Mouse (Mus musculus): Measurements from ENCODE around the gene Pou3f3. TPM values are rescaled to one million over a fixed set of nuclear protein-coding genes. Genes with fewer than 3 reads are reported as not detected.

The Pou3f3 gene
- polyA plus RNA-seq, 1 experiment: 0.18 TPM

- peaks cover 7% of the 10 kb centered on the region for H3K27me3 ChIP-seq (ENCODE audit: control insufficient read depth, insufficient read depth, low read length, poor library complexity, severe bottlenecking)
- H3K36me3 ChIP-seq (ENCODE audit: control insufficient read depth, insufficient read depth, low read length, poor library complexity, severe bottlenecking): no peaks in the 10 kb centered on the region
- H3K9ac ChIP-seq (ENCODE audit: low read depth, poor library complexity, severe bottlenecking): no peak overlapping the region
- no peaks in the 10 kb centered on the region for H3K9me3 ChIP-seq (replicated peaks; ENCODE audit: control insufficient read depth, insufficient read depth, low read length, poor library complexity, severe bottlenecking)
- H3K4me3 ChIP-seq (ENCODE audit: low read depth, low read length): no peak overlapping the region
- TF ChIP-seq EP300 (IDR thresholded peaks at IDR 0.05; ENCODE audit: insufficient read depth, low read depth, low read length) (no peak), POLR2A (IDR thresholded peaks at IDR 0.05; ENCODE audit: insufficient read depth, low read length) (no peak), CTCF (IDR thresholded peaks at IDR 0.05; ENCODE audit: low read depth, low read length) (no peak)
- H3K27ac ChIP-seq (ENCODE audit: insufficient read depth, low read length): no peak overlapping the region
- H3K4me1 ChIP-seq (ENCODE audit: control insufficient read depth, insufficient read depth, low read length): no peaks in the 10 kb centered on the region
These were observed 9.6 kb downstream of the Pou3f3 start for GRCm38 (mm10) chr1:42704981-42705810.

GRCm38 (mm10) chr1:42705811-42706160, 10.2 kb downstream of the Pou3f3 start:
- no peak overlapping the region for H3K9ac ChIP-seq (ENCODE audit: low read depth, poor library complexity, severe bottlenecking)
- no peak overlapping the region for H3K27ac ChIP-seq (ENCODE audit: insufficient read depth, low read length)
- H3K36me3 ChIP-seq (ENCODE audit: control insufficient read depth, insufficient read depth, low read length, poor library complexity, severe bottlenecking): no peaks in the 10 kb centered on the region
- TF ChIP-seq CTCF (IDR thresholded peaks at IDR 0.05; ENCODE audit: low read depth, low read length) (no peak), POLR2A (IDR thresholded peaks at IDR 0.05; ENCODE audit: insufficient read depth, low read length) (no peak), EP300 (IDR thresholded peaks at IDR 0.05; ENCODE audit: insufficient read depth, low read depth, low read length) (no peak)
- H3K27me3 ChIP-seq (ENCODE audit: control insufficient read depth, insufficient read depth, low read length, poor library complexity, severe bottlenecking): peaks cover 7% of the 10 kb centered on the region
- no peaks in the 10 kb centered on the region for H3K9me3 ChIP-seq (replicated peaks; ENCODE audit: control insufficient read depth, insufficient read depth, low read length, poor library complexity, severe bottlenecking)
- H3K4me1 ChIP-seq (ENCODE audit: control insufficient read depth, insufficient read depth, low read length): no peaks in the 10 kb centered on the region
- no peak overlapping the region for H3K4me3 ChIP-seq (ENCODE audit: low read depth, low read length)

- H3K9ac ChIP-seq (ENCODE audit: low read depth, poor library complexity, severe bottlenecking): no peak overlapping the region
- H3K4me1 ChIP-seq (ENCODE audit: control insufficient read depth, insufficient read depth, low read length): no peaks in the 10 kb centered on the region
- no peak for TF ChIP-seq CTCF (IDR thresholded peaks at IDR 0.05; ENCODE audit: low read depth, low read length)
- TF ChIP-seq EP300 (IDR thresholded peaks at IDR 0.05; ENCODE audit: insufficient read depth, low read depth, low read length): no peak
- TF ChIP-seq POLR2A (IDR thresholded peaks at IDR 0.05; ENCODE audit: insufficient read depth, low read length): no peak
These were observed 11.6 kb downstream of the Pou3f3 start for GRCm38 (mm10) chr1:42707196-42707595.

GRCm38 (mm10) chr1:42707611-42708130, 12.1 kb downstream of the Pou3f3 start:
- Histone ChIP-seq H3K9ac (ENCODE audit: low read depth, poor library complexity, severe bottlenecking) (no peak overlapping the region), H3K27ac (ENCODE audit: insufficient read depth, low read length) (no peak overlapping the region), H3K36me3 (ENCODE audit: control insufficient read depth, insufficient read depth, low read length, poor library complexity, severe bottlenecking) (no peaks in the 10 kb centered on the region), H3K9me3 (replicated peaks; ENCODE audit: control insufficient read depth, insufficient read depth, low read length, poor library complexity, severe bottlenecking) (no peaks in the 10 kb centered on the region), H3K4me3 (ENCODE audit: low read depth, low read length) (no peak overlapping the region), H3K27me3 (ENCODE audit: control insufficient read depth, insufficient read depth, low read length, poor library complexity, severe bottlenecking) (peaks cover 11% of the 10 kb centered on the region), H3K4me1 (ENCODE audit: control insufficient read depth, insufficient read depth, low read length) (no peaks in the 10 kb centered on the region)
- TF ChIP-seq EP300 (IDR thresholded peaks at IDR 0.05; ENCODE audit: insufficient read depth, low read depth, low read length) (no peak), CTCF (IDR thresholded peaks at IDR 0.05; ENCODE audit: low read depth, low read length) (no peak), POLR2A (IDR thresholded peaks at IDR 0.05; ENCODE audit: insufficient read depth, low read length) (no peak)

More at GRCm38 (mm10) chr1:42707196-42707595, 11.6 kb downstream of the Pou3f3 start:
- Histone ChIP-seq H3K9me3 (replicated peaks; ENCODE audit: control insufficient read depth, insufficient read depth, low read length, poor library complexity, severe bottlenecking) (no peaks in the 10 kb centered on the region), H3K4me3 (ENCODE audit: low read depth, low read length) (no peak overlapping the region), H3K27me3 (ENCODE audit: control insufficient read depth, insufficient read depth, low read length, poor library complexity, severe bottlenecking) (peaks cover 10% of the 10 kb centered on the region), H3K36me3 (ENCODE audit: control insufficient read depth, insufficient read depth, low read length, poor library complexity, severe bottlenecking) (no peaks in the 10 kb centered on the region), H3K27ac (ENCODE audit: insufficient read depth, low read length) (no peak overlapping the region)

- Histone ChIP-seq H3K27me3 (ENCODE audit: control insufficient read depth, insufficient read depth, low read length, poor library complexity, severe bottlenecking) (peaks cover 16% of the 10 kb centered on the region), H3K4me1 (ENCODE audit: control insufficient read depth, insufficient read depth, low read length) (no peaks in the 10 kb centered on the region), H3K9me3 (replicated peaks; ENCODE audit: control insufficient read depth, insufficient read depth, low read length, poor library complexity, severe bottlenecking) (no peaks in the 10 kb centered on the region), H3K27ac (ENCODE audit: insufficient read depth, low read length) (no peak overlapping the region), H3K9ac (ENCODE audit: low read depth, poor library complexity, severe bottlenecking) (no peak overlapping the region), H3K36me3 (ENCODE audit: control insufficient read depth, insufficient read depth, low read length, poor library complexity, severe bottlenecking) (no peaks in the 10 kb centered on the region), H3K4me3 (ENCODE audit: low read depth, low read length) (no peak overlapping the region)
- TF ChIP-seq CTCF (IDR thresholded peaks at IDR 0.05; ENCODE audit: low read depth, low read length): no peak
- no peak for TF ChIP-seq POLR2A (IDR thresholded peaks at IDR 0.05; ENCODE audit: insufficient read depth, low read length)
- TF ChIP-seq EP300 (IDR thresholded peaks at IDR 0.05; ENCODE audit: insufficient read depth, low read depth, low read length): no peak
These were observed 13.5 kb downstream of the Pou3f3 start for GRCm38 (mm10) chr1:42709024-42709423.

All from ES-Bruce4 (cell line).